In the genomic region with DNA sequence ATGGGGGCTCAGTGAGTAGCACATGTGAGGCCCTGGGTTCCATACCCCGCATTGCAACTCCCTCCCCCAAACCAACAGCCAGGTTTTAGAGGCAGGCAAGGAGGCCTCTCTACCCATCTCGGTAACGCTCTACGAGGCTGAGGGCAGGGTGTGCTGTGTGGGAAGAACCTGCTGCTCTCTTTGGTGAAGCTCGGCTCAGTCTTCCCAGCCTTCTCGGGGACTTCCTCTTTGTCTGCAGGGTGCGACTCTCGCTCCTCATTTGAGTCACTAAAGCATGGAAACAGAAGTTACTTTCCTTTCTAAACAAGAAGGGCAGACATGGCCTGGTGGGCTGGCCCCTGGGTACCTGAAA, we compare ENCODE assay signal across 10 mouse cellular contexts. TPM values are rescaled to one million over a fixed set of nuclear protein-coding genes. Genes with fewer than 3 reads are reported as not detected.
DNase-seq lines count a peak whose midpoint lies in the region; ATAC-seq lines count a peak whose summit lies in the region.
"Had no signal": no experiment of that assay in that cellular context is flagged by ENCODE, and none has a peak within 500 bp of the region (broad histone marks: within the 10 kb centered on the region; RNA-seq: fewer than 3 reads in every experiment).

No protein-coding gene starts in this region.

- peaks cover 24% of the 10 kb centered on the region for H3K4me1 ChIP-seq in heart, embryonic 10.5 days
- peaks cover 13% of the 10 kb centered on the region for H3K4me1 ChIP-seq in forebrain, embryonic 14.5 days (ENCODE audit: control insufficient read depth, insufficient read depth, low read length)
- H3K4me1 ChIP-seq in liver, embryonic 13.5 days (replicated peaks): peaks cover 64% of the 10 kb centered on the region
- peaks cover 20% of the 10 kb centered on the region for H3K4me1 ChIP-seq in stomach, embryonic 16.5 days (ENCODE audit: control insufficient read depth, insufficient read depth, low read length)

- ATAC-seq in forebrain, embryonic 14.5 days: peak; percentile 59
- no peak for ATAC-seq in liver, embryonic 13.5 days (ENCODE audit: low read depth)
- ATAC-seq in stomach, embryonic 16.5 days (ENCODE audit: insufficient read depth, low FRiP score): no peak
- ATAC-seq: Patski had no signal

- no peak for DNase-seq in heart, embryonic 10.5 days (ENCODE audit: low spot score)
- no peak for DNase-seq in heart, postnatal 4 days
- peak; percentile 87 for DNase-seq in A20 (ENCODE audit: low read depth, low spot score)
- DNase-seq in forebrain, embryonic 14.5 days (ENCODE audit: low spot score): peak; percentile 22
- DNase-seq in liver, embryonic 13.5 days: no peak
- DNase-seq in urinary bladder, postnatal 25 days (ENCODE audit: low spot score): no peak
- DNase-seq in retina, embryonic 14.5 days (ENCODE audit: low spot score): no peak

- H3K9ac ChIP-seq in forebrain, embryonic 14.5 days (ENCODE audit: low read length): peak overlapping the region; percentile 29; the same call in 1 of the 2 replicates
- peak overlapping the region; percentile 63 for H3K9ac ChIP-seq in liver, embryonic 13.5 days
- peak overlapping the region; percentile 13; the same call in 1 of the 2 replicates for H3K9ac ChIP-seq in stomach, embryonic 16.5 days (ENCODE audit: low read length)

- no peaks in the 10 kb centered on the region for H3K27me3 ChIP-seq in heart, embryonic 10.5 days (ENCODE audit: insufficient read depth, poor library complexity, severe bottlenecking)
- no peaks in the 10 kb centered on the region for H3K27me3 ChIP-seq in forebrain, embryonic 14.5 days (replicated peaks; ENCODE audit: control insufficient read depth, insufficient read depth, low read length)
- H3K27me3 ChIP-seq in liver, embryonic 13.5 days: no peaks in the 10 kb centered on the region
- no peaks in the 10 kb centered on the region for H3K27me3 ChIP-seq in stomach, embryonic 16.5 days (ENCODE audit: control insufficient read depth, insufficient read depth, low read length)
- H3K27me3 ChIP-seq: Patski had no signal

- H3K4me2 ChIP-seq in forebrain, embryonic 14.5 days (ENCODE audit: low read length): 0 out of 2 replicates have a peak overlapping the region, but pooled peaks have one; percentile 12
- H3K4me2 ChIP-seq in liver, embryonic 13.5 days: peak overlapping the region; percentile 62
- H3K4me2 ChIP-seq in stomach, embryonic 16.5 days (ENCODE audit: low read depth, low read length): 0 out of 2 replicates have a peak overlapping the region, but pooled peaks have one; percentile 20

- 84% methylated on average over 8 of the region's 8 CpGs for WGBS in heart, embryonic 10.5 days
- 58% methylated on average over 8 of the region's 8 CpGs for WGBS in forebrain, embryonic 14.5 days
- WGBS in liver, embryonic 13.5 days (ENCODE audit: insufficient replicate concordance): 51% methylated on average over 8 of the region's 8 CpGs
- WGBS in stomach, embryonic 16.5 days: 64% methylated on average over 8 of the region's 8 CpGs

- no peak overlapping the region for H3K4me3 ChIP-seq in heart, embryonic 10.5 days
- H3K4me3 ChIP-seq in forebrain, embryonic 14.5 days (ENCODE audit: low read depth, low read length): no peak overlapping the region
- H3K4me3 ChIP-seq in liver, embryonic 13.5 days (replicated peaks): no peak overlapping the region
- no peak overlapping the region for H3K4me3 ChIP-seq in stomach, embryonic 16.5 days (replicated peaks; ENCODE audit: low read length)

- no peaks in the 10 kb centered on the region for H3K9me3 ChIP-seq in heart, embryonic 10.5 days
- H3K9me3 ChIP-seq in forebrain, embryonic 14.5 days (replicated peaks; ENCODE audit: control insufficient read depth, low read length): no peaks in the 10 kb centered on the region
- no peaks in the 10 kb centered on the region for H3K9me3 ChIP-seq in liver, embryonic 13.5 days (replicated peaks)
- no peaks in the 10 kb centered on the region for H3K9me3 ChIP-seq in stomach, embryonic 16.5 days (replicated peaks; ENCODE audit: control insufficient read depth, low read length)

- H3K27ac ChIP-seq in heart, embryonic 10.5 days: peak overlapping the region; percentile 72; the same call in 1 of the 2 replicates
- peak overlapping the region; percentile 86 for H3K27ac ChIP-seq in forebrain, embryonic 14.5 days (ENCODE audit: low read depth, low read length)
- H3K27ac ChIP-seq in liver, embryonic 13.5 days: peak overlapping the region; percentile 90
- H3K27ac ChIP-seq in stomach, embryonic 16.5 days (ENCODE audit: low read length): peak overlapping the region; percentile 89

- H3K36me3 ChIP-seq in heart, embryonic 10.5 days: peaks cover 91% of the 10 kb centered on the region
- peaks cover 91% of the 10 kb centered on the region for H3K36me3 ChIP-seq in forebrain, embryonic 14.5 days (ENCODE audit: control insufficient read depth, insufficient read depth, low read length)
- H3K36me3 ChIP-seq in liver, embryonic 13.5 days: peaks cover 82% of the 10 kb centered on the region
- H3K36me3 ChIP-seq in stomach, embryonic 16.5 days (ENCODE audit: control insufficient read depth, insufficient read depth, low read length): peaks cover 21% of the 10 kb centered on the region; the same call in 1 of the 2 replicates

RNA-seq across cellular contexts. Expression of a gene that starts 19.8 kb away (rescaled TPM):
- 1.2 and 3.5 TPM in 2 replicates for polyA plus RNA-seq in heart, embryonic 10.5 days (2016; fragmentation: Nextera tagmentation; extraction: Ambion mirVana)
- under 1 TPM; 0.43 to 0.57 TPM for total RNA-seq in heart, postnatal 4 days (2021)
- polyA plus RNA-seq in forebrain, embryonic 14.5 days (2014; fragmentation: Nextera tagmentation; extraction: Ambion mirVana): not detected in 2 replicates
- polyA plus RNA-seq in liver, embryonic 13.5 days (2015; fragmentation: Nextera tagmentation; extraction: Ambion mirVana): 18.4 and 18.5 TPM in 2 replicates
- 5.8 and 8.0 TPM in 2 replicates for polyA plus RNA-seq in stomach, embryonic 16.5 days (2015; fragmentation: Nextera tagmentation; extraction: Ambion mirVana)
- polyA plus RNA-seq: Patski had no signal

RNA-seq across cellular contexts. Expression of a gene that starts 24.4 kb away (rescaled TPM):
- 5.0 and 5.4 TPM in 2 replicates for polyA plus RNA-seq in heart, embryonic 10.5 days (2016; fragmentation: Nextera tagmentation; extraction: Ambion mirVana)
- total RNA-seq in heart, postnatal 4 days (2021): 10 to 100 TPM; 16.6 to 16.8 TPM
- polyA plus RNA-seq in forebrain, embryonic 14.5 days (2014; fragmentation: Nextera tagmentation; extraction: Ambion mirVana): 3.6 and 4.6 TPM in 2 replicates
- polyA plus RNA-seq in liver, embryonic 13.5 days (2015; fragmentation: Nextera tagmentation; extraction: Ambion mirVana): 2.1 and 2.2 TPM in 2 replicates
- 4.5 and 4.7 TPM in 2 replicates for polyA plus RNA-seq in stomach, embryonic 16.5 days (2015; fragmentation: Nextera tagmentation; extraction: Ambion mirVana)

RNA-seq across cellular contexts. Expression of a gene that starts 27.1 kb away (rescaled TPM):
- 21.4 and 22.5 TPM in 2 replicates for polyA plus RNA-seq in heart, embryonic 10.5 days (2016; fragmentation: Nextera tagmentation; extraction: Ambion mirVana)
- 10 to 100 TPM; 13.5 to 13.8 TPM for total RNA-seq in heart, postnatal 4 days (2021)
- polyA plus RNA-seq in forebrain, embryonic 14.5 days (2014; fragmentation: Nextera tagmentation; extraction: Ambion mirVana): 8.3 and 10.2 TPM in 2 replicates
- polyA plus RNA-seq in liver, embryonic 13.5 days (2015; fragmentation: Nextera tagmentation; extraction: Ambion mirVana): 9.1 and 11.0 TPM in 2 replicates
- polyA plus RNA-seq in stomach, embryonic 16.5 days (2015; fragmentation: Nextera tagmentation; extraction: Ambion mirVana): 23.7 and 25.8 TPM in 2 replicates

RNA-seq across cellular contexts. Expression of a gene that starts 43.1 kb away (rescaled TPM):
- polyA plus RNA-seq in heart, embryonic 10.5 days (2016; fragmentation: Nextera tagmentation; extraction: Ambion mirVana): 21.4 and 21.5 TPM in 2 replicates
- total RNA-seq in heart, postnatal 4 days (2021): 10 to 100 TPM; 34.9 to 36.8 TPM
- polyA plus RNA-seq in forebrain, embryonic 14.5 days (2014; fragmentation: Nextera tagmentation; extraction: Ambion mirVana): 6.7 and 9.3 TPM in 2 replicates
- polyA plus RNA-seq in liver, embryonic 13.5 days (2015; fragmentation: Nextera tagmentation; extraction: Ambion mirVana): 15.0 and 19.1 TPM in 2 replicates
- 18.8 and 19.7 TPM in 2 replicates for polyA plus RNA-seq in stomach, embryonic 16.5 days (2015; fragmentation: Nextera tagmentation; extraction: Ambion mirVana)

RNA-seq across cellular contexts. Expression of a gene that starts 59.7 kb away (rescaled TPM):
- polyA plus RNA-seq in heart, embryonic 10.5 days (2016; fragmentation: Nextera tagmentation; extraction: Ambion mirVana): not detected in 2 replicates
- not detected for total RNA-seq in heart, postnatal 4 days (2021)
- not detected in 2 replicates for polyA plus RNA-seq in forebrain, embryonic 14.5 days (2014; fragmentation: Nextera tagmentation; extraction: Ambion mirVana)
- 0.18 and 0.36 TPM in 2 replicates for polyA plus RNA-seq in liver, embryonic 13.5 days (2015; fragmentation: Nextera tagmentation; extraction: Ambion mirVana)
- 754 and 1,267 TPM in 2 replicates for polyA plus RNA-seq in stomach, embryonic 16.5 days (2015; fragmentation: Nextera tagmentation; extraction: Ambion mirVana)
- total RNA-seq: heart, postnatal 36 days had no signal
- polyA plus RNA-seq: Patski had no signal

Comparison
In these comparisons a context has a peak if more than half of its experiments do, and no peak if none do; other contexts are left out.
1. DNase-seq: peak in A20 (single experiment) and forebrain, embryonic 14.5 days (single experiment); none in heart, embryonic 10.5 days (single experiment), heart, postnatal 4 days (single experiment), liver, embryonic 13.5 days (single experiment), urinary bladder, postnatal 25 days (single experiment) and retina, embryonic 14.5 days (single experiment).
2. H3K4me2 ChIP-seq: peak in every context shown above with its lines; median percentile 62 in liver, embryonic 13.5 days; 20 in stomach, embryonic 16.5 days; 12 in forebrain, embryonic 14.5 days.
3. H3K9ac ChIP-seq: peak in every context shown above with its lines; median percentile 63 in liver, embryonic 13.5 days; 29 in forebrain, embryonic 14.5 days; 13 in stomach, embryonic 16.5 days.
4. Peak in every context shown above with its lines, with median percentiles within 50 percentile points of each other: H3K27ac ChIP-seq.